Mouse (Mus musculus) limb, embryonic 11.5 days (tissue): ENCODE measurements around the gene Dcun1d4. TPM values are rescaled to one million over a fixed set of nuclear protein-coding genes. Genes with fewer than 3 reads are reported as not detected.

Experiments
- ATAC-seq: fragments of 200-750 bp; cut with Nextera tagmentation; 2 replicates; pipeline ENCODE4 v1.8.0; 2017; ENCODE audit warnings: low read depth; ENCODE audit not compliant: insufficient number of reproducible peaks, low FRiP score, low TSS enrichment
- DNase-seq: peaks from one replicate; pipeline ENCODE4 v3.0.0-alpha.2; 2015; ENCODE audit warnings: low spot score
- H3K27ac ChIP-seq: fragments of 300-500 bp; sonication (generic); replicated peaks from 2 replicates; pipeline ENCODE4 v1.5.1; 2014; ENCODE audit warnings: low read depth, mild to moderate bottlenecking, low read length
- H3K27me3 ChIP-seq: fragments of 300-500 bp; sonication (generic); 2 replicates; pipeline ENCODE4 v1.6.1; 2014; ENCODE audit warnings: mild to moderate bottlenecking, low read length, mixed read lengths; ENCODE audit not compliant: control insufficient read depth, insufficient read depth
- H3K36me3 ChIP-seq: fragments of 300-500 bp; sonication (generic); 2 replicates; pipeline ENCODE4 v1.6.1; 2014; ENCODE audit warnings: mild to moderate bottlenecking, low read length, moderate library complexity, mixed read lengths; ENCODE audit not compliant: control insufficient read depth, insufficient read depth
- H3K4me1 ChIP-seq: fragments of 300-500 bp; sonication (generic); 2 replicates; pipeline ENCODE4 v1.6.1; 2014; ENCODE audit warnings: low read length, mixed read lengths; ENCODE audit not compliant: control insufficient read depth, insufficient read depth
- H3K4me2 ChIP-seq: fragments of 300-500 bp; sonication (generic); 2 replicates; pipeline ENCODE4 v1.6.1; 2014; ENCODE audit warnings: low read depth, mild to moderate bottlenecking, moderate library complexity; ENCODE audit not compliant: severe bottlenecking
- H3K4me3 ChIP-seq: fragments of 300-500 bp; sonication (generic); 2 replicates; pipeline ENCODE4 v1.5.1; 2014; ENCODE audit warnings: low read depth, low read length
- H3K9ac ChIP-seq: fragments of 300-500 bp; sonication (generic); 2 replicates; pipeline ENCODE4 v1.6.1; 2014; ENCODE audit warnings: mild to moderate bottlenecking, low read length
- H3K9me3 ChIP-seq: fragments of 300-500 bp; sonication (generic); 2 replicates; pipeline ENCODE4 v1.6.1; 2016; ENCODE audit warnings: low read length; ENCODE audit not compliant: control insufficient read depth
- WGBS: fragments of 180-500 bp; shearing (Covaris S2); extraction: QIAGEN DNeasy Blood & Tissue Kit; methylation state at CpG from one replicate; pipeline ENCODE4 v1.1.7; 2014; 5-methylcytosine and 5-hydroxymethylcytosine counted together
- polyA plus RNA-seq: library from polyadenylated mRNA; unstranded; fragments of >200 nt; fragmentation: Nextera tagmentation; extraction: Ambion mirVana; gene quantifications from 2 replicates; pipeline ENCODE4 v1.2.1, GENCODE M21; 2014

The Dcun1d4 gene
- polyA plus RNA-seq, 1 experiment from 2014 or later = 56.9 TPM

DNA sequence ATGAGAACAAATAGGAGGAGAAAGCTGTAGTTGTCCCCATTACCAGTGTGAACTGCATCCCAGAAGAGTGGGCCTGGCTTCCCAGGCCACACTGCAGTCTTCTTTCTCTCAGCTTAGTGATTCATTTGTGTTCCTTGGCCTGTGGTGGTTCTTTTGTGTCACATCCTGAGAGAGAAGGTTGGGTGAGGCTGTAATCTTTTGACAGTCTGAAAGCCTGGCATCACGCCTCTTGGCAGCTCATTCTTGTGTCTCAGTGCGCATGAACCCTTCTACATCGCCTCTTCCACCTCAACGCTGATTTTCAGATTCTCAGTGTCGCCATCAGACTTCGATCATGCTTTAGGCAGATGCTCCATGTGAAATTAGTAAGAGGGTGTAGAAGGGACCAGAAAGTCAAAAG is 83.2 kb downstream of the Dcun1d4 start:
- Histone ChIP-seq H3K36me3 (no peaks in the 10 kb centered on the region), H3K9ac (no peak overlapping the region), H3K4me1 (no peaks in the 10 kb centered on the region), H3K27ac (no peak overlapping the region), H3K27me3 (no peaks in the 10 kb centered on the region), H3K9me3 (no peaks in the 10 kb centered on the region), H3K4me3 (no peak overlapping the region), H3K4me2 (no peak overlapping the region)
- 99% methylated on average over 6 of the region's 6 CpGs for WGBS
- ATAC-seq (no peak), DNase-seq (no peak)

- ATAC-seq = no peak
- H3K36me3 ChIP-seq = no peaks in the 10 kb centered on the region
- WGBS = 91% methylated on average over 5 of the region's 5 CpGs
Measured at GRCm38 (mm10) chr5:73566119-73566518, 85.3 kb downstream of the Dcun1d4 start.

GRCm38 (mm10) chr5:73566892-73567291 is 86.1 kb downstream of the Dcun1d4 start:
- H3K4me1 ChIP-seq = no peaks in the 10 kb centered on the region
- no peak overlapping the region for H3K27ac ChIP-seq
- no peaks in the 10 kb centered on the region for H3K27me3 ChIP-seq
- no peaks in the 10 kb centered on the region for H3K9me3 ChIP-seq
- no peak overlapping the region for H3K4me3 ChIP-seq
- H3K36me3 ChIP-seq = no peaks in the 10 kb centered on the region
- 71% methylated on average over 4 of the region's 4 CpGs for WGBS
- ATAC-seq = no peak
- H3K9ac ChIP-seq = no peak overlapping the region
- no peak overlapping the region for H3K4me2 ChIP-seq
- no peak for DNase-seq

More at GRCm38 (mm10) chr5:73566119-73566518, 85.3 kb downstream of the Dcun1d4 start:
- no peak for DNase-seq
- no peak overlapping the region for H3K4me2 ChIP-seq
- no peaks in the 10 kb centered on the region for H3K9me3 ChIP-seq
- no peak overlapping the region for H3K4me3 ChIP-seq
- no peak overlapping the region for H3K9ac ChIP-seq
- no peaks in the 10 kb centered on the region for H3K4me1 ChIP-seq
- H3K27ac ChIP-seq = no peak overlapping the region
- H3K27me3 ChIP-seq = no peaks in the 10 kb centered on the region

DNA sequence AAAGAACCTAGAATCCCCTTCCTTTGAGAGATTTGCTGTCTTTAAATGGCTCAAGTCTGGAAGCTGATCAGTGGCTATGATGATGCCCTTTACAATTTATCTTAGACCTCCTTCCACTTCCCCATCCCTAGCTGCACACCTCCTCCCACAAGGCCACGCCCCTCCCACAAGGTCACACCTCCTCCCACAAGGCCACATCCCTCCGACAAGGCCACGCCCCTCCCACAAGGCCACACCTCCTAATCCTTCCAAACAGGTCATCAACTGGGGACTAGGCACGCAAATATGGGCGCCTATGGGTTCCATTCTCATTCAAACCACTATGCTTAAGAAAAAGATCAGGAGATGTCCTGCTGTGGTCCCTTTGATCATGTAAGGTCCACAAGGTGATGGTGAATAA is 88.4 kb downstream of the Dcun1d4 start:
- ATAC-seq (no peak), DNase-seq (no peak)
- Histone ChIP-seq H3K9ac (no peak overlapping the region), H3K27me3 (no peaks in the 10 kb centered on the region), H3K27ac (no peak overlapping the region), H3K4me2 (no peak overlapping the region), H3K4me3 (no peak overlapping the region), H3K36me3 (no peaks in the 10 kb centered on the region), H3K9me3 (no peaks in the 10 kb centered on the region), H3K4me1 (no peaks in the 10 kb centered on the region)
- 80% methylated on average over 5 of the region's 5 CpGs for WGBS

- ATAC-seq = no peak
Measured at GRCm38 (mm10) chr5:73571395-73572156, 90.8 kb downstream of the Dcun1d4 start.

DNA sequence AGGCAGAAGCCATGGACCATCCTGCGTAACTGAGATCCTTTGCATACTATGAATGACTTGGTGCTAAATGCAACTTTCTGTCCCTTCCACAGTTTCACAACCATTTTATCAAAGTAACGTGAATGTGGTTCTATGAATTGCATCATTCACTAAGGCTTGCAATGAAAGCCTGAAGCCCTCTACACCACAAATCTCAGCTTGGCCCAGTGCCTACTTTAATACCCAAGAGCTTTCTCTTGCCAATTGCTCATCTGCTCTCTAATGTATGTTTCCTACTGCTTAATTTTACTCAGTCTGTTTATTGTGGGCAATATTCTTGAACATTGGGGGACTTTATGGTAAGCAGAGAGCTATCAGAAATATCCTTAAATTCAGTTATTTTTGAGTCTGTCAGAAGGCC is 92.0 kb downstream of the Dcun1d4 start:
- no peak for ATAC-seq

More at GRCm38 (mm10) chr5:73571395-73572156, 90.8 kb downstream of the Dcun1d4 start:
- Histone ChIP-seq H3K27me3 (no peaks in the 10 kb centered on the region), H3K9me3 (no peaks in the 10 kb centered on the region), H3K36me3 (no peaks in the 10 kb centered on the region), H3K4me2 (no peak overlapping the region), H3K9ac (no peak overlapping the region), H3K4me1 (no peaks in the 10 kb centered on the region), H3K27ac (no peak overlapping the region), H3K4me3 (no peak overlapping the region)
- no peak for DNase-seq
- 89% methylated on average over 6 of the region's 6 CpGs for WGBS

GRCm38 (mm10) chr5:73573789-73574188 is 93.0 kb downstream of the Dcun1d4 start:
- Histone ChIP-seq H3K36me3 (no peaks in the 10 kb centered on the region), H3K4me1 (no peaks in the 10 kb centered on the region), H3K9me3 (no peaks in the 10 kb centered on the region), H3K27me3 (no peaks in the 10 kb centered on the region), H3K4me3 (no peak overlapping the region), H3K27ac (no peak overlapping the region), H3K9ac (no peak overlapping the region), H3K4me2 (no peak overlapping the region)
- DNase-seq (no peak), ATAC-seq (no peak)
- 66% methylated on average over 7 of the region's 7 CpGs for WGBS

More for the DNA sequence above, 92.0 kb downstream of the Dcun1d4 start:
- no peaks in the 10 kb centered on the region for H3K4me1 ChIP-seq
- H3K9ac ChIP-seq = no peak overlapping the region
- no peak overlapping the region for H3K4me2 ChIP-seq
- no peak overlapping the region for H3K27ac ChIP-seq
- H3K27me3 ChIP-seq = no peaks in the 10 kb centered on the region
- no peak overlapping the region for H3K4me3 ChIP-seq
- DNase-seq = no peak
- WGBS = 95% methylated on average over 2 of the region's 2 CpGs
- H3K36me3 ChIP-seq = no peaks in the 10 kb centered on the region
- H3K9me3 ChIP-seq = no peaks in the 10 kb centered on the region

DNA sequence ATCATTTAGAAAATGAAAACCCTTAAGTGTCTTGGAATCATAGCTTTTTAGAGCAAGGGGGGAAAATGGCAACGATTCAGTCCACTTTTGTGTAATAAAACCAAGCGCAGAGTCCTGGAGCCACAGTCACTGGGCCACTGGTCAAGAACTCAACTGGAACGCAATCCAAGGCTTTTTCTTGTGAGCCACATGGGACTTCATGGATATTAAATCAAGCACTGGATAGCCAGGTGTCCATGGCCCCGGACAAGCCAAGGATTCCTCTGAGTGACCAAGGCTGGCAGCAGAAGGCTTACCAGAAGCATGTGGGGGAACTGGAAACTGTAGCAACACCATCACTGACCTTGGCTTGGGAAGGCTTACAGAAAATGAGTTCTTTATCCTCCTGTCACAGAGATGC is 93.8 kb downstream of the Dcun1d4 start:
- H3K36me3 ChIP-seq = no peaks in the 10 kb centered on the region
- H3K4me2 ChIP-seq = no peak overlapping the region
- no peaks in the 10 kb centered on the region for H3K27me3 ChIP-seq
- H3K4me1 ChIP-seq = no peaks in the 10 kb centered on the region
- H3K9ac ChIP-seq = no peak overlapping the region
- 92% methylated on average over 4 of the region's 4 CpGs for WGBS
- H3K9me3 ChIP-seq = no peaks in the 10 kb centered on the region
- no peak for ATAC-seq
- no peak overlapping the region for H3K4me3 ChIP-seq
- H3K27ac ChIP-seq = no peak overlapping the region
- DNase-seq = no peak

DNA sequence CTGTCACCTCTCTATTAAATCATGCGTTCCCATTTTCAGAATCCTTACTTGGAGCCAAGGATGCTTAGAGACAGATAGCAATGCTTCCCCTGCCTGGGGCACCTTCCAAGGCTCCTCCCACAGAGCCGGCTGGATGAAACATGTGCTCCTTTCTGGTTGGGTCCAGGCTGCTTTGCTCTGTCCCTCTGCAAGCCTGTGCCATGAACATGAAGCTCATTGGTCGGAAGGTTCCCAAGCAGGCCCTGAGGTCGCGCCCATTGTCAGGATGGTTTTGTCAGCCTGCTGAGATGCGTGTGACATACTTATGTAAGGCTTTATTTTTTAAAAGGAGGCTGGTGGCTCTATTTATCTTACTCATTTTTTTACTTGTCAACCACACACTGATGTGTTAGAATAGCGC is 95.9 kb downstream of the Dcun1d4 start:
- Histone ChIP-seq H3K27me3 (no peaks in the 10 kb centered on the region), H3K9ac (no peak overlapping the region), H3K9me3 (no peaks in the 10 kb centered on the region), H3K4me2 (no peak overlapping the region), H3K4me3 (no peak overlapping the region), H3K27ac (no peak overlapping the region), H3K36me3 (no peaks in the 10 kb centered on the region), H3K4me1 (no peaks in the 10 kb centered on the region)
- DNase-seq (no peak), ATAC-seq (no peak)
- 77% methylated on average over 7 of the region's 7 CpGs for WGBS
